Mouse (Mus musculus): ENCODE results near the gene Enah. TPM values are rescaled to one million over a fixed set of nuclear protein-coding genes. Genes with fewer than 3 reads are reported as not detected.
A peak's percentile ranks its signal among the peaks of the same experiment; 100 is the strongest.

Gene Enah
- polyA plus RNA-seq (2015; fragmentation: Nextera tagmentation; extraction: Ambion mirVana): 12.8 and 13.1 TPM in 2 replicates

DNA sequence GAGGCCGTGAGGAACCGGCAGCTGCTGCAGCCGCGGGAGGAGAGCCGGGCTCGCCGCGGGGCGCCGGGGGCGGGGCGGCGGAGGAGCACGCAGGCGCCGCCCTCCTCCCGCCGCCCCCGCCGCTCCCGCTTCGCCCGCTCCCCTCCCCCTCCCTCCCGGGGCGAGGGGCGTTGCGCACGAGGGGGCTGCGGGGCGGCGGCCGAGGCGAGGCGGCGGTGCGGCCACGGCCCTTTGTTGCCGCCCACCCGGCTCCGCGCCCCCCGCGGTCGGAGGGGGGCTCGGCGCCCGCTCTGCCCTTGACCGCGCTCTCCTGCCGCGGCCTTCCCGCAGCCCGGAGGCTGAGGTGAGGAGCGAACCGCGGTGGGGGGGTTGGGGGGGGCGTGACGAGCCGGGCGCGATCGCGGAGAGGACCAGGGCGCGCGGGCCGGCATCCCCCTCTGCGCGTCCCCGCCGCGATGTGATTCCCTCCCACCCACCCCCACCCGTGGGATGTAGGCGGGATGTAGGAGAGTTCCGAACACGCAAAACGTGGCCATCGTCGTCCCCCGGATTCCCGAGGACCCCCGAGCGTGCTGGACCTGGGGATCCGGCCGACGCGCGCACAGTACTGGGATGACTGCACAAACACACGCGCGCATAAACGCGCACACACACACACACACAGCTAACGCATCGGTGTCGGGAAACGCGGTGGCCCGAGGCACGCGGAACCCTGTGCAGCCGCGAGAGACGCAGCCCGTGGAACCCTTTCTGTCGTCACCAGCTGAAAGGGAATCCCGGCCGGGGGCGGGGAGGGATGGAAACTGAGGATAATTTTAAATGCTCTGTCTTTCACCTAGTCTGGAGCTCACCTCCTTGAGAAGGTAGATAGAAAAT, at the start of gene Enah:
Enah (minus strand) TSS at position 65 of the 876 bp plus-strand sequence.
- ATAC-seq (ENCODE audit: insufficient read depth, low FRiP score): peak; percentile 81

DNA sequence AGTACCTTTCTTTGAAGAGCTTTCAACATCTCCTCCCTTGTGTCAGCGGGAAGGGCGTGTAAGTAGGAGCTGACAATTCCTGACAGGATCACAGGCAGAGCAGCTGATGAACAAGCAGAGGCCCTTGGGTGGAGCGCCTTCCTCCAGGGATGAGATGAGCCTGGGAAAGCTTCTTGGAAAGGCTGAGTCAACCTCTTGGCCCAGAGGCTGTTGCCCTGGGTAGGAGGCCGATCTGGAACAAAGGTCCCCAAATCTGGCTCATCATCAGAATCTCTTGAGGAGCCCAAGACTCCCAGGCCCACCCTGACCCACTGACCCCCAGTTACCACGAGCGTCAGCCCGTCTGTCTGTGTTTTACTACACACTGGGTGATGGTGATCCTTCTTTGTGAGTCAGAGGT, 48.3 kb upstream of the Enah start:
- no peaks in the 10 kb centered on the region for H3K36me3 ChIP-seq (ENCODE audit: control insufficient read depth, insufficient read depth, low read length)
- H3K4me2 ChIP-seq (ENCODE audit: low read depth, low read length): no peak overlapping the region
- no peaks in the 10 kb centered on the region for H3K9me3 ChIP-seq (replicated peaks; ENCODE audit: control insufficient read depth, low read length)
- no peak for ATAC-seq (ENCODE audit: insufficient read depth, low FRiP score)
- no peak overlapping the region for H3K27ac ChIP-seq (ENCODE audit: low read length)
- WGBS: 81% methylated on average over 7 of the region's 7 CpGs
- H3K27me3 ChIP-seq (ENCODE audit: control insufficient read depth, insufficient read depth, low read length): no peaks in the 10 kb centered on the region
- no peak overlapping the region for H3K4me3 ChIP-seq (replicated peaks; ENCODE audit: low read length)
- peaks cover 9% of the 10 kb centered on the region for H3K4me1 ChIP-seq (ENCODE audit: control insufficient read depth, insufficient read depth, low read length)
- H3K9ac ChIP-seq (ENCODE audit: low read length): no peak overlapping the region

More for the DNA sequence above, at the start of gene Enah:
- no peaks in the 10 kb centered on the region for H3K27me3 ChIP-seq (ENCODE audit: control insufficient read depth, insufficient read depth, low read length)
- peak within 1 kb of the TSS; percentile 89 for H3K27ac ChIP-seq (ENCODE audit: low read length)
- under 1% methylated on average over 93 of the region's 109 CpGs for WGBS
- H3K4me2 ChIP-seq (ENCODE audit: low read depth, low read length): peak within 1 kb of the TSS; percentile 84
- H3K36me3 ChIP-seq (ENCODE audit: control insufficient read depth, insufficient read depth, low read length): no peaks in the 10 kb centered on the region
- H3K4me3 ChIP-seq (replicated peaks; ENCODE audit: low read length): peak within 1 kb of the TSS; percentile 92
- peak within 1 kb of the TSS; percentile 97 for H3K9ac ChIP-seq (ENCODE audit: low read length)
- no peaks in the 10 kb centered on the region for H3K9me3 ChIP-seq (replicated peaks; ENCODE audit: control insufficient read depth, low read length)
- H3K4me1 ChIP-seq (ENCODE audit: control insufficient read depth, insufficient read depth, low read length): peaks cover 14% of the 10 kb centered on the region

DNA sequence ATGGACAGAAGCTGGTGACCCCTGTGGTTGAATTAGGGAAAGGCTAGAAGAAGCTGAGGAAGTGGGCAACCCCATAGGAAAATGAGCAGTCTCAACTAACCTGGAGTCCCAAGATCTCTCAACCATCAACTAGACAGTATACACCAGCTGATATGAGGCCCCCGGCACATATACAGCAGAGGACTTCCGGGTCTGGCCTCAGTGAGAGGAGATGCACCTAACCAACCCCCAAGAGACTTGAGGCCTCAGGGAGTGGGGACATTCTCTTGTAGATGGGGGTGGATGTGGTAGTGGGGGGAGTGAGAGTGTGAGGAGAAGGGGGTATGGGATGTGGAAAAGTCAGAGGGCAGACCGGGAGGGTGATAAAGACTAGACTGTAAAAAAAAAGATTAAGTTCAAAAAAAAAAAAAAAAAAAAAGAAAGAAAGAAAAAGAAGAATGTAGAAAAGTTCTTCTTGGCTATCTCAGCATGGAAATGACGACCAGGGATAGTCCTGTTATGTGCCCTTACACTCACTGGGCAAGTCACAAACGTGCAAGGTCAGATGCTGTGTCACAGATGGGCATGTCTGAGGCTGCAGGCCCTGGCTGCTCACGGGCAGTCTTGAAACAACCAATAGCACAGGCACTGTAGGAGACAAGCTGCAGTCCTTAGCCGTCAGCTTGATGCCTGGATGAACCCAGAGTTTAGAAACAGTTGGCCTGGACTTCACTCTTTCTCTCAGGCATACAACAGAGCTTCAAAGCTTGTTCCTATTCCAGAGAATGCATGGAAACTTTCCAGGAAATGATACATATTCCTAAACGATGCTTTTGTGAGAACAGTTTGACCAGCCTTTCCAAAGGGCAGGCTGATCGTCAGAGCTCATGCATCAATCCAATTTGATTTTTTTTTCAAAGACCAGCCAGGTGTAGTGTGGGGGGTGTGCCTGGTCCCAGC, 47.0 kb upstream of the Enah start:
- no peaks in the 10 kb centered on the region for H3K36me3 ChIP-seq (ENCODE audit: control insufficient read depth, insufficient read depth, low read length)
- H3K27ac ChIP-seq (ENCODE audit: low read length): no peak overlapping the region; the same call in 1 of the 2 replicates
- H3K27me3 ChIP-seq (ENCODE audit: control insufficient read depth, insufficient read depth, low read length): no peaks in the 10 kb centered on the region
- ATAC-seq (ENCODE audit: insufficient read depth, low FRiP score): no peak
- H3K9me3 ChIP-seq (replicated peaks; ENCODE audit: control insufficient read depth, low read length): no peaks in the 10 kb centered on the region
- no peak overlapping the region for H3K4me3 ChIP-seq (replicated peaks; ENCODE audit: low read length)
- peaks cover 4% of the 10 kb centered on the region for H3K4me1 ChIP-seq (ENCODE audit: control insufficient read depth, insufficient read depth, low read length)
- H3K9ac ChIP-seq (ENCODE audit: low read length): no peak overlapping the region
- 55% methylated on average over 9 of the region's 9 CpGs for WGBS
- no peak overlapping the region for H3K4me2 ChIP-seq (ENCODE audit: low read depth, low read length)

DNA sequence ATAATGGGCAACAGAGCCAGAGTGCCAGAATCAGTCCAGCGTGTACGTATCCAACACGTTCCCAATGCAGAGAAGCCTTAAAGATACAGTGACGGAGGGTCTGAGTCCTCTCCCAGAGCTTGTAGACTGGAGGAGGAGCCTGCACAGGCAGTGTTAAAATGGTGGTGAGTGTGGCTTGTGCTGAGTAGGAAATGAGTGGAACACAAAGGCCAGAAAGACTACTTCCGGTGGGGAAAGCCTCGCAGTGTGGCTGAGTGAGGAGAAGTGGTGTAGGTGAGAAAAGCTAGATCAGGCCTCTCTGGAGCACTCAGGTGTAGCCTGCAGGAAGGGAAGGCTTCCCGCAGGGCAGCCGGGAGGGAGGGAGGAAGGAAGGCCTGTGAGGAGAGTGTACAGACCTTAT, 43.9 kb upstream of the Enah start:
- ATAC-seq (ENCODE audit: insufficient read depth, low FRiP score): no peak
- Histone ChIP-seq H3K4me2 (ENCODE audit: low read depth, low read length) (no peak overlapping the region), H3K27ac (ENCODE audit: low read length) (no peak overlapping the region), H3K36me3 (ENCODE audit: control insufficient read depth, insufficient read depth, low read length) (no peaks in the 10 kb centered on the region), H3K4me3 (replicated peaks; ENCODE audit: low read length) (no peak overlapping the region), H3K9me3 (replicated peaks; ENCODE audit: control insufficient read depth, low read length) (no peaks in the 10 kb centered on the region), H3K27me3 (ENCODE audit: control insufficient read depth, insufficient read depth, low read length) (no peaks in the 10 kb centered on the region), H3K9ac (ENCODE audit: low read length) (no peak overlapping the region), H3K4me1 (ENCODE audit: control insufficient read depth, insufficient read depth, low read length) (0 out of 2 replicates have a peak, but pooled peaks cover 3% of the 10 kb centered on the region)
- WGBS: 74% methylated on average over 8 of the region's 8 CpGs

DNA sequence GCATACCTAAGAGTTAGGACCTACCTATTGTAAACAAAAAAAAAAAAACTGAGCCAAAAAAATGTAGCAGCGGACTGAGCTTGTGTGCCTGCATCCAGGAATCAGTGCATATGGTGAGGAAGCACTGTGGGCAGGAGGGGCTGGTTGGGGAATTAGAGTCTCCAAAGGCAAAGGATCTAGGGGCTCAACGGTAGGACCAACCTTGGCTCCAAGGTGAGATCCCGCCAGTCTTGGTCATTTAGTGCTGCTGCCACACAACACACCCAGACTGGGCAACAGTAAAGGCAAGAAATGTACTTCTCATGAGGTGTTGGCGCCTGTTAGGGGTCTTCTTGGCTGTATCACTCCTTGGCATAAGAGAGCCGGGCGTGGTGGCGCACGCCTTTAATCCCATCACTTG, 43.0 kb upstream of the Enah start:
- Histone ChIP-seq H3K4me3 (replicated peaks; ENCODE audit: low read length) (no peak overlapping the region), H3K27ac (ENCODE audit: low read length) (no peak overlapping the region), H3K27me3 (ENCODE audit: control insufficient read depth, insufficient read depth, low read length) (no peaks in the 10 kb centered on the region), H3K36me3 (ENCODE audit: control insufficient read depth, insufficient read depth, low read length) (no peaks in the 10 kb centered on the region), H3K9me3 (replicated peaks; ENCODE audit: control insufficient read depth, low read length) (no peaks in the 10 kb centered on the region), H3K4me1 (ENCODE audit: control insufficient read depth, insufficient read depth, low read length) (0 out of 2 replicates have a peak, but pooled peaks cover 3% of the 10 kb centered on the region), H3K9ac (ENCODE audit: low read length) (no peak overlapping the region), H3K4me2 (ENCODE audit: low read depth, low read length) (no peak overlapping the region)
- ATAC-seq (ENCODE audit: insufficient read depth, low FRiP score): no peak
- WGBS: 93% methylated on average over 8 of the region's 8 CpGs

DNA sequence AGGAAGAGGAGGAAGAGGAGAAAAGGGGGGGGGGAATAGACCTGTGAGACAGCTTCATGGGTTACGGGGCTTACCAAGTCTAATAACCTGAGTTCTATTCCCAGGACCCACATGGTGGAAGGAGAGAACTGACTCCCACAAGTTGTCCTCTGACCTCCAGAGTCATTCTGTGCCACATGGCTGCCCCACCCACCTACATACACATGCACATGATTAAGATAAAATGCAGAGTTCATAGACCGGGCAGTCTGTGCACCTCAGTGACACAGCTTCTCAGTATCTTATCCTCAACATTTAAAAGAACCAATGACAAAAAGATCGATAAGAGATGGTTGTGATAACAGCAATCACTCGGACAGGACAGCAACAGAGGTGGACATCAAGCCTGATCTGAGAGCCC, 41.4 kb upstream of the Enah start:
- Histone ChIP-seq H3K27ac (ENCODE audit: low read length) (no peak overlapping the region), H3K36me3 (ENCODE audit: control insufficient read depth, insufficient read depth, low read length) (no peaks in the 10 kb centered on the region), H3K9me3 (replicated peaks; ENCODE audit: control insufficient read depth, low read length) (no peaks in the 10 kb centered on the region), H3K4me2 (ENCODE audit: low read depth, low read length) (no peak overlapping the region), H3K4me1 (ENCODE audit: control insufficient read depth, insufficient read depth, low read length) (no peaks in the 10 kb centered on the region), H3K9ac (ENCODE audit: low read length) (no peak overlapping the region), H3K27me3 (ENCODE audit: control insufficient read depth, insufficient read depth, low read length) (no peaks in the 10 kb centered on the region), H3K4me3 (replicated peaks; ENCODE audit: low read length) (no peak overlapping the region)
- 77% methylated on average over 4 of the region's 4 CpGs for WGBS
- ATAC-seq (ENCODE audit: insufficient read depth, low FRiP score): no peak

DNA sequence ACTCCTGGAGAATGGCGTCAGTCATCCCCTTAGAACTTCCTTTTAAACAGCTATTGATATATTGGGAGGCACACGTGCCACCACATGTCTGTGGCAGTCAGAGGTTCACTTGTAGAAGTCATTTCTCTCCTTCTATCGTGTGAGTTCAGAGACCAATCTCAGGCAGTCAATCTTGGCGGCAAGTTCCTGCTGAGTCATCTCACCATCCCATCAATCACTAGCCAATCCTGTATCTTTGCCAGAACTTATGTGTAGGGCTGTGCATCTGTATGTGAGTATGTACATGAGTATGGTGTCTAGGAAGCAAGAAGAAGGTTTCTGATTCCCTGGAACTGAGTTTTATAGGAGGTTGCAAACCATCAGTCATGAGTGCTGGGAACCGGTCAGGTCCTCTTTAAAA, 40.0 kb upstream of the Enah start:
- no peak for ATAC-seq (ENCODE audit: insufficient read depth, low FRiP score)
- H3K4me2 ChIP-seq (ENCODE audit: low read depth, low read length): no peak overlapping the region
- H3K9me3 ChIP-seq (replicated peaks; ENCODE audit: control insufficient read depth, low read length): no peaks in the 10 kb centered on the region
- no peak overlapping the region for H3K4me3 ChIP-seq (replicated peaks; ENCODE audit: low read length)
- H3K27me3 ChIP-seq (ENCODE audit: control insufficient read depth, insufficient read depth, low read length): no peaks in the 10 kb centered on the region
- no peaks in the 10 kb centered on the region for H3K36me3 ChIP-seq (ENCODE audit: control insufficient read depth, insufficient read depth, low read length)
- no peak overlapping the region for H3K27ac ChIP-seq (ENCODE audit: low read length)
- peaks cover 6% of the 10 kb centered on the region; the same call in 1 of the 2 replicates for H3K4me1 ChIP-seq (ENCODE audit: control insufficient read depth, insufficient read depth, low read length)
- WGBS: 65% methylated on average over 5 of the region's 5 CpGs
- no peak overlapping the region for H3K9ac ChIP-seq (ENCODE audit: low read length)

DNA sequence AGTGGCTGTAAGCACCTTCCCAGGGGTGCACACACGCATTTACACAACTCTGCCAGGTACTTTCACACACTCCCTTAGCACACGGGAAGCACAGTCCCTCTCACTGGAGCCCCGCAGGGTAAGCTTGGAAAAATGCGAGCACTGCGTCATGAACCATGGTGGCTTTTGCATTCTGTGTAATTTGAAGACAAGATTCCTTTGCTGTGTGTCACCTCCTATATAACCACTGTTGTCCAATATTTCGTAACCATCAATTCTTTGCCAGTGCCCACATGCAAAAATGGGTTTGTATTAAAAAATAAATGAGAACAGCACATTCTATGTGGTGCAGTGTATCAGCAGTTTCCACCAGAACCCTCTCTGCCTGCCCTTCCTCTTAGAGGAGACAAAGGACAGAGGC, 38.2 kb upstream of the Enah start:
- no peak for ATAC-seq (ENCODE audit: insufficient read depth, low FRiP score)
- WGBS: 79% methylated on average over 6 of the region's 6 CpGs

More for the DNA sequence above, 38.2 kb upstream of the Enah start:
- no peak overlapping the region for H3K4me2 ChIP-seq (ENCODE audit: low read depth, low read length)
- no peak overlapping the region for H3K9ac ChIP-seq (ENCODE audit: low read length)
- H3K4me1 ChIP-seq (ENCODE audit: control insufficient read depth, insufficient read depth, low read length): peaks cover 11% of the 10 kb centered on the region; the same call in 1 of the 2 replicates
- no peaks in the 10 kb centered on the region for H3K27me3 ChIP-seq (ENCODE audit: control insufficient read depth, insufficient read depth, low read length)
- no peak overlapping the region for H3K27ac ChIP-seq (ENCODE audit: low read length)
- H3K9me3 ChIP-seq (replicated peaks; ENCODE audit: control insufficient read depth, low read length): no peaks in the 10 kb centered on the region
- H3K36me3 ChIP-seq (ENCODE audit: control insufficient read depth, insufficient read depth, low read length): no peaks in the 10 kb centered on the region
- no peak overlapping the region for H3K4me3 ChIP-seq (replicated peaks; ENCODE audit: low read length)
